Mouse (Mus musculus) hindbrain, embryonic 10.5 days (tissue): ENCODE data around the gene Olfr718-ps1. TPM values are rescaled to one million over a fixed set of nuclear protein-coding genes. Genes with fewer than 3 reads are reported as not detected.
"Not testable (repeated sequence)": the region's sequence is repeated elsewhere in the genome, so short reads cannot be mapped to it uniquely, and the experiment has no call there.

ENCODE experiments used
- DNase-seq: peaks from one replicate; pipeline ENCODE4 v3.0.0-alpha.2; 2017; ENCODE audit warnings: low spot score
- H3K27ac ChIP-seq: fragments of 300-500 bp; sonication (generic); 2 replicates; pipeline ENCODE4 v1.5.1; 2016; ENCODE audit warnings: mild to moderate bottlenecking, moderate library complexity
- H3K27me3 ChIP-seq: fragments of 300-500 bp; sonication (generic); 2 replicates; pipeline ENCODE4 v1.6.1; 2016; ENCODE audit warnings: mild to moderate bottlenecking; ENCODE audit not compliant: poor library complexity, insufficient read depth, severe bottlenecking
- H3K36me3 ChIP-seq: fragments of 300-500 bp; sonication (generic); 2 replicates; pipeline ENCODE4 v1.6.1; 2016; ENCODE audit warnings: mild to moderate bottlenecking, moderate library complexity
- H3K4me1 ChIP-seq: fragments of 300-500 bp; sonication (generic); replicated peaks from 2 replicates; pipeline ENCODE4 v1.6.1; 2016; ENCODE audit warnings: mild to moderate bottlenecking
- H3K4me3 ChIP-seq: fragments of 300-500 bp; sonication (generic); 2 replicates; pipeline ENCODE4 v1.5.1; 2016; ENCODE audit warnings: mild to moderate bottlenecking, moderate library complexity
- H3K9me3 ChIP-seq: fragments of 300-500 bp; sonication (generic); 2 replicates; pipeline ENCODE4 v1.6.1; 2016; ENCODE audit warnings: mild to moderate bottlenecking, moderate library complexity
- WGBS: fragments of 180-500 bp; shearing (Covaris S2); methylation state at CpG from one replicate; pipeline ENCODE4 v1.1.7; 2016; 5-methylcytosine and 5-hydroxymethylcytosine counted together
- polyA plus RNA-seq: library from polyadenylated mRNA; unstranded; fragments of >200 nt; fragmentation: Nextera tagmentation; extraction: Ambion mirVana; gene quantifications from 2 replicates; pipeline ENCODE4 v1.2.1, GENCODE M21; 2016

The Olfr718-ps1 gene
- polyA plus RNA-seq, 1 experiment from 2014 or later, result 0.08 TPM

DNA sequence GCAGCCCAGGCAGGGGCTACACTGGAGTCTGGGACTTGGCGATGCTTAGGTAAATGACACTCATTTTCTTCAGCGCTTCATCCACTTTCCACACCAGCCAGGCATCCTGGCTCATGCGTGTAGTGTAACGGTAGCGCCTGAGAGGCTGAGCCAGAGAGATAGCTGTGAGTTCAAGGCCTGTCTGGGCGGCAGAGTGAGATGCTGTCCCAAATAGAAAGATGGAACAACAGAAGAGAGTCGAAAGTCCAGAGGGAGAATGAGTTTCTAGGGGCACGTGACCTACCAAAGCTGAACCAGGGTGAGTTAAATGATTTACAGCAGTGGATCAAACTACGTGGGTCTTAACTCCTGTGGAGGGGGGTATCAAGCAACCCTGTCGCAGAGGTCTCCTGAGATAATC, 6.4 kb upstream of the Olfr718-ps1 start:
- Histone ChIP-seq H3K27me3 (peaks cover 42% of the 10 kb centered on the region), H3K27ac (no peak overlapping the region), H3K9me3 (peaks cover 22% of the 10 kb centered on the region; the same call in 1 of the 2 replicates), H3K4me1 (peaks cover 4% of the 10 kb centered on the region), H3K4me3 (no peak overlapping the region), H3K36me3 (no peaks in the 10 kb centered on the region)
- no peak for DNase-seq
- WGBS, result 91% methylated on average over 10 of the region's 10 CpGs

DNA sequence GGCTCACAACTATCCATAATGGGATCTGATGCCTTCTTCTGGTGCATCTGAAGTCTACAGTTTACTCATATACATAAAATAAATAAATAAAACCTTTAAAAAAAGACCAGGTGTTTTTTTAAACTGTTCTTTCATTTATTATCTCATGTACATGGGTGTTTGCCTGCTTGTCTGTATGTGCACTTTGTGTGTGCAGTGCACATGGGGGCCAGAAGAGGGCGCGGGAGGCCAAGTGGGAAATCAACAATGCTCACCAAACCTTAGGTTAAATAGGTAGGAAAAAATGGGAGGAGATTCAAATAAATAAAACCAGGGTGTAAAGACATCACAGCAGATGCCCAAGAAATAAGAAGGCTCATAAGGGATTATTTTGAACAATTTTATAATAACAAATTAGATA, 2.7 kb upstream of the Olfr718-ps1 start:
- H3K4me3 ChIP-seq, result no peak overlapping the region
- WGBS, result 90% methylated on average over 2 of the region's 2 CpGs
- H3K27me3 ChIP-seq, result peaks cover 5% of the 10 kb centered on the region; the same call in 1 of the 2 replicates
- H3K4me1 ChIP-seq, result no peaks in the 10 kb centered on the region
- peaks cover 22% of the 10 kb centered on the region; the same call in 1 of the 2 replicates for H3K9me3 ChIP-seq
- no peaks in the 10 kb centered on the region for H3K36me3 ChIP-seq
- no peak overlapping the region for H3K27ac ChIP-seq
- no peak for DNase-seq

DNA sequence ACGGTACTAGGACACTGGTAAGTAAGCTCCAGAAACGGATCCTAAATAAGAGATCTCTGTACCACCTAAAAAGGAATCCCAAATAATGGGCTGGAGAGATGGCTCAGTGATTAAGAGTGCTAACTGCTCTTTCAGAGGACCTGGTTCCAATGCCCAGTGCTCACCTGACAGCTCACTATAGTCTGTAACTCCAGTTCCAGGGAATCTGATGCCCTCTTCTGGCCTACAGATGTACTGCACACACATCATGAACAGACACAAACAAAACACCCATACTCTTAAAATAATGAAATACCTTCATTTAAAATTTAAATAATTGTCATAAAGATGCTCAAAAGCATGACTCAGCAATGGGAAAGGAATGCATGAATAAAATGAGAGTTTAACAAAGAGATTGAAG, 2.2 kb upstream of the Olfr718-ps1 start:
- WGBS, result 90% methylated on average over 2 of the region's 2 CpGs
- Histone ChIP-seq H3K4me1 (no peaks in the 10 kb centered on the region), H3K9me3 (peaks cover 22% of the 10 kb centered on the region; the same call in 1 of the 2 replicates), H3K27me3 (peaks cover under 1% of the 10 kb centered on the region; the same call in 1 of the 2 replicates), H3K4me3 (no peak overlapping the region), H3K36me3 (no peaks in the 10 kb centered on the region), H3K27ac (no peak overlapping the region)
- DNase-seq, result no peak

DNA sequence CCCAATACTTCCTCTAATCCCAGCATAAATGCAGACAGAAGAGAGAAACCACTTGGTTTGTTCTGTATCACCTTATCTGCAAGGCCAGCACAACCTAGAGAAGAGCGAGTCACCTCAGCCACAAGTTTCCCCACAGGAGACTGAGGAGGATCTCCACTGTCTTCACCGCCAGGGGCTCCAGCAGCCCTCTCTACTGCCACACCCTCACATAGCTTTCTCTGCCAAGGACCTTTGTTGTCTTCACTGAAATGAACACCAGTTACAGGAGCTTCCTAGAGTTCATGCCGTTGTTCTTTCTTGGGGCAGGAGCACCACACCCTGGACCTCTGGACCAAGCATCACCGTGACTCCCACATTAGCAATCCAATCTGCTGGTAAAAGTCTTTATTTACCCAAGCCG, 1.3 kb upstream of the Olfr718-ps1 start:
- no peaks in the 10 kb centered on the region for H3K4me1 ChIP-seq
- 92% methylated on average over 5 of the region's 5 CpGs for WGBS
- no peaks in the 10 kb centered on the region for H3K36me3 ChIP-seq
- no peak overlapping the region for H3K4me3 ChIP-seq
- no peak overlapping the region for H3K27ac ChIP-seq
- no peak for DNase-seq
- H3K9me3 ChIP-seq, result peaks cover 22% of the 10 kb centered on the region; the same call in 1 of the 2 replicates
- H3K27me3 ChIP-seq, result no peaks in the 10 kb centered on the region

DNA sequence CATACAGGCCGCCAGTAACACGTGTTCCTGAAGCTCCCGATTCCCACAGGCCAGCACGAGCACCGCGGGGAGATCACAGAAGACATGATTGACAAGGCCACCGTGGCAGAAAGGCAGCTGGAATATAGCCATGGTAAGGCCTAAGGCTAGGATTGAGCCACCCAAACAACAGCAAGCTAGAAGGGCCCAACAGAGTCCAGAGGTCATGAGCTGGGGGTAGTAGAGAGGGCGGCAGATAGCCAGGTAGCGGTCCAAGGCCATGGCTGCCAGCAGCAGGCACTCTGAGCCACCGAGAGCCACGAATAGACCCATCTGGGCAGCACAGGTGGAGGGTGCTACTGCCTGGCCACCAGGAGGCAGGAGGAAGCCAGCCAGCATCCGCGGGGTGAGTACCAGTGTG, 9.8 kb downstream of the Olfr718-ps1 start:
- Histone ChIP-seq H3K4me3 (peak overlapping the region; percentile 6; the same call in 1 of the 2 replicates), H3K27me3 (no peaks in the 10 kb centered on the region), H3K27ac (no peak overlapping the region), H3K4me1 (no peaks in the 10 kb centered on the region), H3K36me3 (no peaks in the 10 kb centered on the region), H3K9me3 (no peaks in the 10 kb centered on the region)
- WGBS, result 89% methylated on average over 13 of the region's 13 CpGs
- DNase-seq, result no peak

DNA sequence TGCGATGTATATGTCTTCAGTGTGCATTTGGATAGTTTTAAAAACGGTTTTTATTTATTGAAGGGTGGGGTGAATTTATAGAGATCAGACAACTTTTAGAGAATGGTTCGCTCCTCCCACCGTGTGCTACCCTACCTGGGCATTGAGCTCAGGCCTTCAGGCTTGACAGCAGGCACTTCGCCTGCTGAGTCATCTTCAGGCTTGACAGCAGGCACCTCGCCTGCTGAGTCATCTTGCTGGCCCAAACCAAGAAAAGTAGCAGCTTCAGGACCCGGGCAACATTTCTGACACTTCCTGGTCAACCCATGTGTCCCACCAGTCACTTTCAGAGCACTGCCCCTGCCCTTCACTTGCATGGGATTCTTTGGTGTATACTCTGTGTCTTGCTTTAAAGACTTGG, 12.3 kb downstream of the Olfr718-ps1 start:
- Histone ChIP-seq H3K4me3 (no peak overlapping the region), H3K4me1 (no peaks in the 10 kb centered on the region)

DNA sequence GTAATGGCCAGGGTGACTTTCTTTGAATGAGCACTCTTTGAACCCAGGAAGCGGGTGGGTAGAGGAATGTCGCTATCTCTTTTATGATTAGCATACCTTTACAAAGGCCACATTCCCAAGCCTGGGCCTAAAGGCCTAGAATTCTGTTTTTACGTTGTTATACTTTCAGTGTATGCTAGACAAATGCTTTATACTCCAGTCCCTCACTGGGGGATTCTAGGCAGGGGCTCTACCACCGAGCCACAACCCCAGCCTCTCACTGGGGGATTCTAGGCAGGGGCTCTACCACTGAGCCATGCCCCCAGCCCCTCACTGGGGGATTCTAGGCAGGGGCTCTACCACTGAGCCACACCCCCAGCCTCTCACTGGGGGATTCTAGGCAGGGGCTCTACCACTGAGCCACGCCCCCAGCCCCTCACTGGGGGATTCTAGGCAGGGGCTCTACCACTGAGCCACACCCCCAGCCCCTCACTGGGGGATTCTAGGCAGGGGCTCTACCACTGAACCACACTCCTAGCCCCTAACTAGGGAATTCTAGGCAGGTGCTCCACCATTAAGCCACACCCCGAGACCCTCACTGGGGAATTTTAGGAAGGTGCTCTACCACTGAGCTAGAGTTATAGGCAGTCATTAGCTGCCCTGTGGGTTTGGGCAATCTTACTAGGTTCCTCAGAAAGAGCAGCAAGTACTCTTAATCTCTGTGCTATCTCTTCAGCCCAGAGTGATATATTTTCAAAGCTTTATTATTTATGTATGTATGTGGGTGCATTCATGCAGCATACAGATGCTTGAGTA, 13.0 kb downstream of the Olfr718-ps1 start:
- H3K4me1 ChIP-seq, H3K4me3 ChIP-seq, H3K9me3 ChIP-seq, H3K27me3 ChIP-seq, H3K36me3 ChIP-seq, DNase-seq, H3K27ac ChIP-seq: not testable (repeated sequence)
- WGBS, result 83% methylated on average over 4 of the region's 6 CpGs

More for the DNA sequence above, 12.3 kb downstream of the Olfr718-ps1 start:
- Histone ChIP-seq H3K36me3 (no peaks in the 10 kb centered on the region), H3K9me3 (0 out of 2 replicates have a peak, but pooled peaks cover 5% of the 10 kb centered on the region), H3K27ac (no peak overlapping the region), H3K27me3 (no peaks in the 10 kb centered on the region)
- 92% methylated on average over 7 of the region's 7 CpGs for WGBS
- no peak for DNase-seq

DNA sequence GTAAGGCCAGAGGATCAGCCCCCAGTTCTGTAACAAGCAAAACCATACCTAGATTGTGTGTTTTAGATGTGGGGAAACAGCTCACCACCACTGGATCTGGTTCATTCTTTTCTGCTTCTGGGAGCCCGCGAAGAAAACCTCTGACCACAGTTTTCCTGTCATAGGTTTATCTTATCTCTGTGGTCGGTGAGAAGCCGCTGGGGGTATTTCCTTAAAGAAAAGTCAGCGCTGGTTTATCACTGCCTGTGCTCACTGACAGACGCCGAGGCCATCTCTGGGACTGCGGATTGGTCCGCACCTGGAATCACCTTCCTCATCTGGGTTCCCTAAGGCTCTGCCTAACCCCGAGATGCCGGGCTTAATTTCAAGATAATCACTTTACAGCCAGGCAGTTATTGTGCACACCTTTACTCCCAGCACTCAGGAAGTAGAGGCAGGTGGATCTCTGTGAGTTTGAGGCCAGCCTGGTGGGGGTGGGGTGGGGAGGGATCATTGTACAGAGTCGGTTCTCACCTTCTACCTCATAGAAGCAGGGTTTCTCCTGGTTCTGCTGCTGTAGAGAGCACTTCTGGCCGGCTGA, 14.4 kb downstream of the Olfr718-ps1 start:
- Histone ChIP-seq H3K27ac (no peak overlapping the region), H3K9me3 (peaks cover 11% of the 10 kb centered on the region), H3K36me3 (no peaks in the 10 kb centered on the region), H3K4me3 (no peak overlapping the region), H3K27me3 (no peaks in the 10 kb centered on the region), H3K4me1 (no peaks in the 10 kb centered on the region)
- DNase-seq, result no peak
- 83% methylated on average over 13 of the region's 13 CpGs for WGBS

DNA sequence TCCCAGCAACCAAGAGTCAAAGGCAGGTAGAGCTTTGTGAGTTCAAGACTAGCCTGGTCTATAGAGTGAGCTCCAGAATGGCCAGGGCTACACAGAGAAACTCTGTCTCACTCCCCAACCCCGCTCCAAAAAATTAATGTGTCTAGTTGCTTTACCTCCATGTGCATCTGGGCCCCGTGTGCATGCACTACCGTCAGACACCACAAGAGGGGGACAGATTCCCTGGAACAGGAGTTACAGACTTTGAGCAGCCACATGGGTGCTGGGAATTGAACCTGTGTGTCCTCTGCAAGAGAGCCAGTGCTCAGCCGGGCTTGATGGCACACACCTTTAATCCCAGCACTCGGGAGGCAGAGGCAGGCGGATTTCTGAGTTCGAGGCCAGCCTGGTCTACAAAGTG, 17.0 kb downstream of the Olfr718-ps1 start:
- Histone ChIP-seq H3K36me3 (no peaks in the 10 kb centered on the region), H3K4me3 (no peak overlapping the region), H3K27me3 (no peaks in the 10 kb centered on the region), H3K9me3 (peaks cover 11% of the 10 kb centered on the region), H3K4me1 (peaks cover 8% of the 10 kb centered on the region), H3K27ac (no peak overlapping the region)
- peak; percentile 25 for DNase-seq
- WGBS, result 84% methylated on average over 7 of the region's 7 CpGs

DNA sequence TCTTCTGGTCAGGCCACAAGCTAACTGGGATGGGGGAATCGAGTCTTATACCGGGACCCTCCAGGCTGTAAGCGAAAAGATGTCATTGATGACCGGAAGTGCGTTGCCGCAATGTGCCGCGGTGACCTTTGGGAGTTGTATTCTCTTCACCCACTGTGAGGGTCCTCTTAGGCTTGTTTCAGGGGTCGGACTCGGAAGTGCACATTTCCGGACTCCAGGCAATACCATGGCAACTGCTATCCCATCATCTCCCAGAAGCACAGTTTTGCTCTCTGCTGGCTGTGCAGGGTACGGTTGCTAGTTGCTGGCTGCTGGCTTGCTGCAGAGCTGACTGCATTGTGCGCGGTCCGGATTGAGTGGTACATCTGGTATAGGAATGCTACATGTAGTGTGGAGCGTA, 18.3 kb downstream of the Olfr718-ps1 start:
- peaks cover 11% of the 10 kb centered on the region for H3K9me3 ChIP-seq
- no peak overlapping the region for H3K4me3 ChIP-seq
- 87% methylated on average over 16 of the region's 16 CpGs for WGBS
- H3K4me1 ChIP-seq, result peaks cover 14% of the 10 kb centered on the region
- H3K27me3 ChIP-seq, result no peaks in the 10 kb centered on the region
- no peak overlapping the region for H3K27ac ChIP-seq
- no peak for DNase-seq
- no peaks in the 10 kb centered on the region for H3K36me3 ChIP-seq

DNA sequence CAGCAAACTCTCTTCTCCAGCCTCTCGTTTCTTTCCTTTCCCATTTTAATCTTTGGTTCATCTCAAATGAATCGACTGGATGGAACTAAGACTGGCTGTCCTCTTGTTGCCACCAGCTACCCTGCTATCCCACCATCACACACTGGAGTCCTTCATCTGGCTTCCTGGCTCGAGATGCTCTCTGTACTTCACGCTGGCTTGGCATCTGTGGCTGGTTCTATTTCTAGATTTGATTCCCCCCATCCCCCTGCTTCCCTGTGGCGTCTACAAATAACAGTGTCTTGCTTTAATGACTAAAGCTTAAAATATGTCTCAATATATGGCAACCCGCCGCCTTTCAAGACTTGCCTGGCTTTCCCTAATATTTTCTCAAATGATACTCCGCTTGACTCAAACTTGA, 19.5 kb downstream of the Olfr718-ps1 start:
- WGBS, result 88% methylated on average over 8 of the region's 8 CpGs
- no peak for DNase-seq
- Histone ChIP-seq H3K36me3 (no peaks in the 10 kb centered on the region), H3K27ac (no peak overlapping the region), H3K4me1 (peaks cover 14% of the 10 kb centered on the region), H3K4me3 (no peak overlapping the region), H3K9me3 (peaks cover 11% of the 10 kb centered on the region), H3K27me3 (no peaks in the 10 kb centered on the region)

DNA sequence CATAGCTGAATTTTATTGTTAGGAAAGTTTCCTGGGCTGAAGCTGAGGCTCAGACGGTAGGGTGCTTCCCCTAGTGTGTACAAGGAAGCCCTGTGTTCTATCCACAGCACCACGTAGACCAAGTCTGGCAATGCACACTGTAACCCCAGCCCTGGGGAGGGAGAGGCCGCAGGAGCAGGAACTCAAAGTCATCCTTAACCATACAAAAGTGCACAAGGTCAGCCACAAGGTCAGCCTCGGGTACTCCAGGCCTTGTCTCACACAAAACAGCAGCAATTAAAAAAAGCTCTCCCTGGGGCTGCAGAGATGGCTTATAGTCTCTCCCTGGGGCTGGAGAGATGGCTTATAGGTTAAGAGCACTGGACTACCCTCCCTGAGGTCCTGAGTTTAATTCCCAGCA, 20.5 kb downstream of the Olfr718-ps1 start:
- Histone ChIP-seq H3K36me3 (no peaks in the 10 kb centered on the region), H3K9me3 (peaks cover 11% of the 10 kb centered on the region), H3K27me3 (no peaks in the 10 kb centered on the region), H3K4me3 (no peak overlapping the region), H3K4me1 (peaks cover 14% of the 10 kb centered on the region), H3K27ac (no peak overlapping the region)
- DNase-seq, result no peak
- WGBS, result 68% methylated on average over 4 of the region's 4 CpGs

DNA sequence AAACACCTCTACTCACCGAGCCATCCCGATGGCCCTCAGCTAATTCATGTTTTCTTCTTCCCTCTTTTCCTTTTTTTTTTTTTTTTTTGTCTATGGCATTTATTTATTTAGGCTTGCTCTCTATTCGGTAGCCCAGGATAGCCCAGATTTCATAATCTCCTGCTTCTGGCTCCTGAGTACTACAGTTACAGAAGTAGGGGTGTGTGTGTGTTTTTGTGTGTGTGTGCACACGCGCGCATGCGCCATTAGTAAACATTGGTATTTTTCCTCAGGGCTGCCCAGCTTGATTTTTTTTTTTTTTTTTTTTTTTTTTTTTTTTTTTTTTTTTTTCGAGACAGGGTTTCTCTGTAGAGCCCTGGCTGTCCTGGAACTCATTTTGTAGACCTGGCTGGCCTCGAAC, 21.3 kb downstream of the Olfr718-ps1 start:
- Histone ChIP-seq H3K27ac (no peak overlapping the region), H3K9me3 (peaks cover 11% of the 10 kb centered on the region), H3K36me3 (no peaks in the 10 kb centered on the region), H3K4me3 (no peak overlapping the region), H3K27me3 (no peaks in the 10 kb centered on the region), H3K4me1 (peaks cover 14% of the 10 kb centered on the region)
- 93% methylated on average over 9 of the region's 9 CpGs for WGBS
- DNase-seq, result no peak
